Comparison of ENCODE assay signal across 12 mouse cellular contexts in the genomic region with DNA sequence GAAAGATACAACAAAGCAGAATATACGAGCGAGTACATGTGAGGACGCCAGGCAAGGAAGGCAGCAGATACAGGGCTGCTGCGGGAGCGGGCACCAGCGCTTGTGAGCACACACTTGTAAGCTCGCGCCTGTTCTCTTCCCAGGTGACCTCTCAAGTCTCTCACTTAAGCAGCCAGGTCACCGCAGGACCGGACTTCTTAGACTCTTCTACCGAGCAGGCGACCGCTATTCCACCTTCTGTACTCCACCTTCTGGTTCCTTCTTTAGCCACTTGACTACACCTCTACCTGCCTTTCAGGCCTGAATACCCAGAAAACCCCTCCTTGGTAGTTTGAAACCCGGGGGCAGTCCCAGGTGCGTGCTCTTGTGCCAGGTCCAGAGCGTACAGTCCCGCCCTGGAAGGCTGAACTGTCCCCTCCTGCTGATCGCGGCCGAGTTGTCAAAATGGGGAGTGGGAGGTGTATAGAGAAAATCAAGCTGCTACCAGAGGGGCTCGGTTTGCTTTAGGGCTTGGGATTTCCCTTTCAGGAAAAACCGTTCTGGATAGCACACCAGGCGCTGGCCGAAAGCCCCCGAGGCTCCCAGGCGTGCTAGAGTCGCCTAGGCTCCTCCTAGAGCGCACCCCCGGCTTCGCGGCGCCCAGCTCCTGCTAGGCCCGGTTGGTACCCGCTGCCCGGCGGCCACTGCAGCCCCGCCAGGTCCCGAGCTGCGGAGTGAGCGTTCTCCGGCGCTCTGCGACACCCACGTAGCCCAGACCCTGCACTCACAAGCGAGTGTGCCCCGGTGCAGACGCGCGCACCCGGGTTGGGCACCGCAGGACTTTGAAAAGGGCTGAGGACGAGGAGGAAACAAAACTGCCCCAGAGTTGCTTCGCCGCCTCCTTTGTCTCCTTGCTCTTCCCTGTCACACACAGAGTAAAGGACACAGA. TPM values are rescaled to one million over a fixed set of nuclear protein-coding genes. Genes with fewer than 3 reads are reported as not detected.
DNase-seq lines count a peak whose midpoint lies in the region; ATAC-seq and TF ChIP-seq lines count a peak whose summit lies in the region.
"Had no signal": no experiment of that assay in that cellular context is flagged by ENCODE, and none has a peak within 500 bp of the region (broad histone marks: within the 10 kb centered on the region; RNA-seq: fewer than 3 reads in every experiment).

No protein-coding gene starts in this region.

- WGBS in heart, embryonic 11.5 days (ENCODE audit: insufficient replicate concordance): under 1% methylated on average over 54 of the region's 54 CpGs
- under 1% methylated on average over 54 of the region's 54 CpGs for WGBS in stomach, embryonic 16.5 days
- 2% methylated on average over 54 of the region's 54 CpGs for WGBS in stomach, postnatal 0 days
- under 1% methylated on average over 54 of the region's 54 CpGs for WGBS in hindbrain, postnatal 0 days

- no peak for DNase-seq in heart, adult 9 months (ENCODE audit: low spot score in 2 of 2)
- no peak for DNase-seq in stomach, postnatal 0 days (ENCODE audit: low spot score)
- no peak for DNase-seq in hindbrain, postnatal 0 days (ENCODE audit: low spot score)
- peak; percentile 45 for DNase-seq in retina, postnatal 1 day
- DNase-seq in gastrocnemius, postnatal 14 days: no peak
- DNase-seq: adrenal gland, postnatal 36 days; kidney, adult 18-20 months had no signal

- H3K9ac ChIP-seq in heart, embryonic 11.5 days (ENCODE audit: low read depth, low read length): no peak overlapping the region
- no peak overlapping the region for H3K9ac ChIP-seq in stomach, embryonic 16.5 days (ENCODE audit: low read length)
- H3K9ac ChIP-seq in stomach, postnatal 0 days (ENCODE audit: low read length): no peak overlapping the region
- no peak overlapping the region for H3K9ac ChIP-seq in hindbrain, postnatal 0 days (replicated peaks; ENCODE audit: low read length)

- no peaks in the 10 kb centered on the region for H3K36me3 ChIP-seq in heart, embryonic 11.5 days (ENCODE audit: control insufficient read depth, insufficient read depth, low read length)
- H3K36me3 ChIP-seq in stomach, embryonic 16.5 days (ENCODE audit: control insufficient read depth, insufficient read depth, low read length): no peaks in the 10 kb centered on the region
- no peaks in the 10 kb centered on the region for H3K36me3 ChIP-seq in stomach, postnatal 0 days (ENCODE audit: control insufficient read depth, insufficient read depth, low read length)
- H3K36me3 ChIP-seq in hindbrain, postnatal 0 days (ENCODE audit: insufficient read depth, low read length): no peaks in the 10 kb centered on the region

- ATAC-seq in heart, embryonic 11.5 days (replicated peaks; ENCODE audit: insufficient number of reproducible peaks, low FRiP score, low TSS enrichment): no peak
- no peak for ATAC-seq in stomach, embryonic 16.5 days (ENCODE audit: insufficient read depth, low FRiP score)
- ATAC-seq in stomach, postnatal 0 days (ENCODE audit: low FRiP score, low TSS enrichment): no peak
- no peak for ATAC-seq in hindbrain, postnatal 0 days
- ATAC-seq in megakaryocyte progenitor cell, adult 5-6 weeks (replicated peaks; ENCODE audit: poor library complexity): no peak

- peaks cover 8% of the 10 kb centered on the region; the same call in 1 of the 2 replicates for H3K4me1 ChIP-seq in heart, embryonic 11.5 days (ENCODE audit: control insufficient read depth, insufficient read depth, low read length)
- peaks cover 6% of the 10 kb centered on the region; the same call in 1 of the 2 replicates for H3K4me1 ChIP-seq in stomach, embryonic 16.5 days (ENCODE audit: control insufficient read depth, insufficient read depth, low read length)
- H3K4me1 ChIP-seq in stomach, postnatal 0 days (replicated peaks; ENCODE audit: control insufficient read depth, insufficient read depth): no peaks in the 10 kb centered on the region
- no peaks in the 10 kb centered on the region for H3K4me1 ChIP-seq in hindbrain, postnatal 0 days (ENCODE audit: insufficient read depth, low read length)

- intact Hi-C loops in gastrocnemius, postnatal 14 days (cut with DNase I; ENCODE audit: low total_unique reads): loop anchor here (10.0 kb wide), 1 partner anchor 169 kb away; no protein-coding TSS in a partner anchor

- H3K27me3 ChIP-seq in heart, embryonic 11.5 days (ENCODE audit: control insufficient read depth, insufficient read depth, low read length): peaks cover 88% of the 10 kb centered on the region
- H3K27me3 ChIP-seq in stomach, embryonic 16.5 days (ENCODE audit: control insufficient read depth, insufficient read depth, low read length): peaks cover 81% of the 10 kb centered on the region
- peaks cover 38% of the 10 kb centered on the region; the same call in 1 of the 2 replicates for H3K27me3 ChIP-seq in stomach, postnatal 0 days (ENCODE audit: control insufficient read depth, insufficient read depth, low read length)
- H3K27me3 ChIP-seq in hindbrain, postnatal 0 days (ENCODE audit: insufficient read depth, low read length): peaks cover 77% of the 10 kb centered on the region

- H3K27ac ChIP-seq in heart, embryonic 11.5 days (ENCODE audit: low read depth, low read length): no peak overlapping the region
- no peak overlapping the region for H3K27ac ChIP-seq in stomach, embryonic 16.5 days (ENCODE audit: low read length)
- H3K27ac ChIP-seq in stomach, postnatal 0 days (replicated peaks): no peak overlapping the region
- no peak overlapping the region for H3K27ac ChIP-seq in hindbrain, postnatal 0 days

- TF ChIP-seq CTCF in stomach, postnatal 0 days (IDR thresholded peaks at IDR 0.05; ENCODE audit: low read depth): no peak
- TF ChIP-seq CTCF in hindbrain, postnatal 0 days (IDR thresholded peaks at IDR 0.05; ENCODE audit: low read depth): no peak

- no peak for TF ChIP-seq EP300 in stomach, postnatal 0 days (optimal IDR thresholded peaks at IDR 0.05)

- H3K4me3 ChIP-seq in heart, embryonic 11.5 days (ENCODE audit: low read depth, low read length): peak overlapping the region; percentile 22; the same call in 1 of the 2 replicates
- H3K4me3 ChIP-seq in stomach, embryonic 16.5 days (replicated peaks; ENCODE audit: low read length): 0 out of 2 replicates have a peak overlapping the region, but pooled peaks have one; percentile 6
- H3K4me3 ChIP-seq in stomach, postnatal 0 days (ENCODE audit: low read depth, low read length): no peak overlapping the region
- peak overlapping the region; percentile 13; the same call in 1 of the 2 replicates for H3K4me3 ChIP-seq in hindbrain, postnatal 0 days (ENCODE audit: low read length)

- H3K4me2 ChIP-seq in heart, embryonic 11.5 days: peak overlapping the region; percentile 40
- no peak overlapping the region for H3K4me2 ChIP-seq in stomach, embryonic 16.5 days (ENCODE audit: low read depth, low read length)
- H3K4me2 ChIP-seq in stomach, postnatal 0 days (replicated peaks; ENCODE audit: low read depth): no peak overlapping the region
- H3K4me2 ChIP-seq in hindbrain, postnatal 0 days (ENCODE audit: low read depth, low read length): 0 out of 2 replicates have a peak overlapping the region, but pooled peaks have one; percentile 17

- no peaks in the 10 kb centered on the region for H3K9me3 ChIP-seq in heart, embryonic 11.5 days (replicated peaks; ENCODE audit: control insufficient read depth, low read length)
- H3K9me3 ChIP-seq in stomach, embryonic 16.5 days (replicated peaks; ENCODE audit: control insufficient read depth, low read length): no peaks in the 10 kb centered on the region
- no peaks in the 10 kb centered on the region for H3K9me3 ChIP-seq in stomach, postnatal 0 days (ENCODE audit: control insufficient read depth, low read length)
- H3K9me3 ChIP-seq in hindbrain, postnatal 0 days (ENCODE audit: low read length): no peaks in the 10 kb centered on the region

RNA-seq across cellular contexts. Expression of a gene that starts 2.0 kb away (rescaled TPM):
- polyA plus RNA-seq in heart, embryonic 11.5 days (2014; fragmentation: Nextera tagmentation; extraction: Ambion mirVana): not detected in 2 replicates
- not detected in 2 replicates for polyA plus RNA-seq in stomach, embryonic 16.5 days (2015; fragmentation: Nextera tagmentation; extraction: Ambion mirVana)
- polyA plus RNA-seq in stomach, postnatal 0 days (2015; fragmentation: Nextera tagmentation; extraction: Ambion mirVana): not detected in 2 replicates
- total RNA-seq in hindbrain, postnatal 0 days (2014; rRNA removed): 4.3 and 4.7 TPM in 2 replicates
- polyA plus RNA-seq in hindbrain, postnatal 0 days (2015; fragmentation: Nextera tagmentation; extraction: Ambion mirVana): 4.2 and 4.9 TPM in 2 replicates
- total RNA-seq in gastrocnemius, postnatal 14 days (2021): not detected
- not detected in 2 replicates for total RNA-seq in megakaryocyte progenitor cell, adult 5-6 weeks (2015)
- total RNA-seq in megakaryocyte progenitor cell, adult 5-6 weeks (2017): not detected in 2 replicates
- total RNA-seq: adrenal gland, postnatal 36 days; liver, adult 2 months had no signal
- polyA plus RNA-seq: C2C12; liver, adult 2 months had no signal

Comparison
In these comparisons a context has a peak if more than half of its experiments do, and no peak if none do; other contexts are left out.
1. H3K4me2 ChIP-seq: peak in heart, embryonic 11.5 days (single experiment) and hindbrain, postnatal 0 days (single experiment); none in stomach, embryonic 16.5 days (single experiment) and stomach, postnatal 0 days (single experiment).